8 mouse cellular contexts compared by ENCODE assay signal in genomic region chr8:60992910-60993638, GRCm38 (mm10). TPM values are rescaled to one million over a fixed set of nuclear protein-coding genes. Genes with fewer than 3 reads are reported as not detected.
DNase-seq lines count a peak whose midpoint lies in the region; ATAC-seq lines count a peak whose summit lies in the region.

Gene Nek1 (plus strand): TSS chr8:60993195.

- peak within 1 kb of the TSS; percentile 95 for H3K27ac ChIP-seq in heart, embryonic 10.5 days
- H3K27ac ChIP-seq in kidney, embryonic 15.5 days: peak within 1 kb of the TSS; percentile 96

- peak within 1 kb of the TSS; percentile 72 for H3K9ac ChIP-seq in kidney, embryonic 15.5 days

- under 1% methylated on average over 57 of the region's 57 CpGs for WGBS in heart, embryonic 10.5 days
- WGBS in kidney, embryonic 15.5 days: under 1% methylated on average over 57 of the region's 57 CpGs

- no peaks in the 10 kb centered on the region for H3K27me3 ChIP-seq in heart, embryonic 10.5 days (ENCODE audit: insufficient read depth, poor library complexity, severe bottlenecking)
- no peaks in the 10 kb centered on the region for H3K27me3 ChIP-seq in kidney, embryonic 15.5 days

- H3K36me3 ChIP-seq in heart, embryonic 10.5 days: peaks cover 3% of the 10 kb centered on the region; the same call in 1 of the 2 replicates
- peaks cover 3% of the 10 kb centered on the region for H3K36me3 ChIP-seq in kidney, embryonic 15.5 days

- peak; percentile 99 for DNase-seq in B cell, adult 2 months
- peak; percentile 99 for DNase-seq in brain, adult 2 months (ENCODE audit: low read depth, low spot score)
- peak; percentile 99 for DNase-seq in heart, embryonic 10.5 days (ENCODE audit: low spot score)
- DNase-seq in liver: peak; percentile 100
- DNase-seq in spleen, postnatal 4 days (ENCODE audit: low spot score in 2 of 2): peak; percentile 99 to 100

- peak within 1 kb of the TSS; percentile 61 for H3K4me2 ChIP-seq in kidney, embryonic 15.5 days

- peaks cover 2% of the 10 kb centered on the region; the same call in 1 of the 2 replicates for H3K9me3 ChIP-seq in heart, embryonic 10.5 days
- no peaks in the 10 kb centered on the region for H3K9me3 ChIP-seq in kidney, embryonic 15.5 days (replicated peaks)

- ATAC-seq in erythroblast, adult 5-6 weeks (replicated peaks; ENCODE audit: low FRiP score, poor library complexity, severe bottlenecking): peak; percentile 92
- ATAC-seq in kidney, embryonic 15.5 days (replicated peaks; ENCODE audit: low FRiP score): peak; percentile 96
- peak; percentile 96 for ATAC-seq in monocyte, adult 5-6 weeks (replicated peaks; ENCODE audit: insufficient number of reproducible peaks, low FRiP score, low TSS enrichment, poor library complexity, severe bottlenecking)

- peak within 1 kb of the TSS; percentile 82 for H3K4me3 ChIP-seq in heart, embryonic 10.5 days
- peak within 1 kb of the TSS; percentile 87 for H3K4me3 ChIP-seq in kidney, embryonic 15.5 days (replicated peaks)

- H3K4me1 ChIP-seq in heart, embryonic 10.5 days: peaks cover 4% of the 10 kb centered on the region
- peaks cover 6% of the 10 kb centered on the region; the same call in 1 of the 2 replicates for H3K4me1 ChIP-seq in kidney, embryonic 15.5 days

RNA-seq across cellular contexts. Expression of gene Nek1, which starts in this region (rescaled TPM):
- 8.1 and 11.5 TPM in 2 replicates for total RNA-seq in erythroblast, adult 5-6 weeks (2015; ENCODE audit: low replicate concordance)
- total RNA-seq in erythroblast, adult 5-6 weeks (2017; ENCODE audit: low replicate concordance): 17.7 and 18.5 TPM in 2 replicates
- 12.8 and 13.7 TPM in 2 replicates for polyA plus RNA-seq in heart, embryonic 10.5 days (2016; fragmentation: Nextera tagmentation; extraction: Ambion mirVana)
- 19.6 and 20.3 TPM in 2 replicates for polyA plus RNA-seq in kidney, embryonic 15.5 days (2015; fragmentation: Nextera tagmentation; extraction: Ambion mirVana)
- 5.9 to 8.8 TPM (median 6.8 TPM) in 3 replicates for total RNA-seq in monocyte, adult 5-6 weeks (2017)

Comparison
In these comparisons a context has a peak if more than half of its experiments do, and no peak if none do; other contexts are left out.
1. Peak in every context shown above with its lines: DNase-seq, ATAC-seq, H3K4me3 ChIP-seq and H3K27ac ChIP-seq.